Mouse (Mus musculus) olfactory bulb, adult 2 months (tissue): Measurements from ENCODE around the gene Nectin2. TPM values are rescaled to one million over a fixed set of nuclear protein-coding genes. Genes with fewer than 3 reads are reported as not detected.
A peak's percentile ranks its signal among the peaks of the same experiment; 100 is the strongest.

Source experiments
- H3K27ac ChIP-seq: fragments of 200-500 bp; 2 replicates; pipeline ENCODE4 v1.5.1; 2012; ENCODE audit warnings: low read depth, low read length; ENCODE audit not compliant: insufficient read depth
- H3K4me1 ChIP-seq: fragments of 200-500 bp; 2 replicates; pipeline ENCODE4 v1.6.1; 2012; ENCODE audit warnings: low read length; ENCODE audit not compliant: control insufficient read depth, insufficient read depth
- H3K4me3 ChIP-seq: fragments of 200-500 bp; 2 replicates; pipeline ENCODE4 v1.5.1; 2012; ENCODE audit warnings: mild to moderate bottlenecking, low read depth, low read length, moderate library complexity; ENCODE audit not compliant: insufficient read depth
- CTCF ChIP-seq: fragments of 200-500 bp; IDR thresholded peaks from 2 replicates; pipeline ENCODE4 v1.5.1; 2012; ENCODE audit warnings: low read depth, mild to moderate bottlenecking, low read length, moderate library complexity; ENCODE audit not compliant: insufficient read depth
- POLR2A ChIP-seq: fragments of 200-500 bp; IDR thresholded peaks from 2 replicates; pipeline ENCODE4 v1.6.1; 2012; ENCODE audit warnings: mild to moderate bottlenecking, low read depth, low read length, moderate library complexity; ENCODE audit not compliant: insufficient read depth
- WGBS: fragments of 180-500 bp; shearing (Covaris S2); methylation state at CpG from one replicate; pipeline ENCODE4 v1.1.7; 2018; 5-methylcytosine and 5-hydroxymethylcytosine counted together
- polyA plus RNA-seq: library from polyadenylated mRNA; stranded (reverse); fragments of >200 nt; gene quantifications from 2 replicates; pipeline ENCODE4 v1.2.4, GENCODE M21; 2012; ENCODE audit warnings: low replicate concordance; ENCODE audit not compliant: missing spikeins, insufficient read depth, insufficient read length

Nectin2 gene
- polyA plus RNA-seq, 1 experiment, result not detected

DNA sequence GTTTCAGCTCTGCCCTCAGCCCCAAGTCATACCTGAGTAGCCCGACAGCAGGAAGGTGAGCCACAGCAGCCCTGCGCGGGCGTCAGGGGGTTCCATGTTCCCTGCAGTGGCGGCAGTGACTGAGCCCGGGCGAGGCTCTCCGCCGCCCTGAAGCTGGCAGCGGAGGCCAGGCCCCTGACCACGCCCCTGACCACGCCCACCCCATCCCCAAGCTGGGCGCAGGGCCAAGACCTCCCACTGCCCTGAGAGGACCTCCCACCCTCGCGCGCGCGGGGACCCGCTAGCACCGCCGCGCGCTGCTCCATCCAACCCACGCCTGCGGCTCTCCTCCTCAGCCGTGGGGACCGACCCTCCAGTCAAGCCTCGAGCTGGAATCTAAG, 20.1 kb upstream of the Nectin2 start:
- TF ChIP-seq CTCF (no peak), POLR2A (no peak)
- under 1% methylated on average over 28 of the region's 28 CpGs for WGBS
- peak overlapping the region; percentile 35 for H3K4me3 ChIP-seq
- H3K4me1 ChIP-seq, result peaks cover 16% of the 10 kb centered on the region
- no peak overlapping the region for H3K27ac ChIP-seq

DNA sequence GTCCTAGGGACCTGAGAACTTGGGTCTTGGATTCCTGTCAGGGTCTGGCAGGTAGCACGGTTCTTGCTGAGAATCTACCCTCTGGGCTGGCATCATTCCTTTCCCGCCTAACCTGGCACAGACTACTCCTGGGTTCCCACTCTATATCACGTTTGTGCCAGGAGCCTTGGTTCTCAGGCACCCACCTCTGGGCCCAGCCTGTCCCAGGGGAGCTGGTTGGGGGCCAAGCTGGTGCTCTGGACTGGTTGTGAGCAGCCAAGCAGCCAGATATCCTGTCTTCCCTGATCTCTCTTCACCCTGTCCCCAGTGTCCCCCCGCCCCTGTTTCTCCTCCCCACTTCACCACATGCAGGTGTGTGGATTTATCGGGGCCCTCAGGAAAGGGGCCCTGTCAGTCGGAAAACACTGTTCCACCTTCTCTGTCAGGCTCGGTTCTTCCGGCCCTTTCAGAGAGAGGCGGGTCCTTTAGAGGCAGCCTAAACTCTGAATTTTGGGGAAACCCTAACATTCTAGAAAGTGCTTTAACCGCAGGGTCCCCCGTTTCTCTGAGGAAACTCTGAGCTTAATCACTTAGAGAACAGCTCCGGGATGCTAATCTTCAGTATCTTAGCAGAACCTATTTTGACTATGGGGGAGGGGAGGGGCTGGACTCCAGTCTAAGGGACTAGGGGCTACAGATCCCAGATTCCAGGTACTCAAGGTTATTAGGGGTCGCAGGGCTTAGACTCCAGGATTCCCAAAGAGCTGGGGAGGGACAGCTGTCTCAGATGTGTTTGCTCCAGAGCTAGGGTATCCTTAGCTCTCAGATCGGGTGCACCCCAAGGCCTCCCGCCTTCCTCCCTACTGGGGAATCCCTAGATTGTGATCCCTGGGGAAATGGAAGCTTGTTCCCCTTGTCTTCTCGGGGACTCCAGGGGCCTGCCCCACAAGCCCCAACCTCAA, 19.4 kb upstream of the Nectin2 start:
- Histone ChIP-seq H3K27ac (no peak overlapping the region), H3K4me3 (peak overlapping the region; percentile 35), H3K4me1 (peaks cover 16% of the 10 kb centered on the region)
- no peak for TF ChIP-seq CTCF
- TF ChIP-seq POLR2A, result no peak
- WGBS, result 14% methylated on average over 16 of the region's 16 CpGs

DNA sequence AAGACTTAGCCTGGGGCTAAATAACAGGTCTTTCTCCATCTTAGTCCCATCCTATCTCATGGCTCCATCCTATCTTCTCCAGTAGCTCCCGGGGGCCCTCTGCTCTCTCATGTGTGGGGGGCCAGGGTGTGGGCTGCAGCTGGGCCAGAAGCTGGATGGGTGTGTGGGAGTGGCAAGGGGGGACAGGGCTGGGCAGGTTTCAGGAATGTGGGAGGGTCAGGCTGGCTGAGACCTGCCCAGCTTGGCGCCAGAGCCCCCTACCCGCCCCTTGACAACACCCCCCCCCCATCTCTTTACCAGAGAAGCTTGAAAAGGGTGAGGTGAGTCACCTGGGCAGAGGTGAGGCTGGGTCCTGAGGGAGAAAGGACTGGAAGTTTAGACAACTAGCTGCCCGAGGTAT, 18.7 kb upstream of the Nectin2 start:
- no peak for TF ChIP-seq POLR2A
- TF ChIP-seq CTCF, result no peak
- Histone ChIP-seq H3K4me3 (no peak overlapping the region), H3K4me1 (peaks cover 16% of the 10 kb centered on the region), H3K27ac (no peak overlapping the region)
- WGBS, result 49% methylated on average over 4 of the region's 4 CpGs

DNA sequence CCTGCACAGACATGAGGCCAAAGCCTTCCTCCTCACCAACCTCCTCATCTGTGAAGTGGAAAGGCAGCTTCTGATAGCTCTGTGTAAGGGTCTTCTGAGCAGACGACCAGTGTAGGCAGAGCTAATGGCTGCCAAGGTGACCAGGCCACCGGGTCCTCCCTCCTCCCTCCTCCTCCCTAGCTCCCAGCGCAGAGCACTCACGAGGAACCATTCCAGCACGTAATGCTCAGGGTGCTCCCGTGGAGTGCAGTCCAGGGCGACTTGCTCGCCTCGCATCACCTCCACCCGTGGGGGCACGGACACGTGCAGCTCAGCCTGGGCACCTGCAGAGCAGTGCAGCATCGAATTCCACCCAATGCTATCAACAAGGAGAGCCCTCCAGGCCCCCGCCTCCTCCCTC, 18.0 kb upstream of the Nectin2 start:
- H3K4me1 ChIP-seq, result peaks cover 16% of the 10 kb centered on the region
- WGBS, result 74% methylated on average over 14 of the region's 14 CpGs
- no peak overlapping the region for H3K4me3 ChIP-seq
- no peak overlapping the region for H3K27ac ChIP-seq
- TF ChIP-seq CTCF (no peak), POLR2A (no peak)

DNA sequence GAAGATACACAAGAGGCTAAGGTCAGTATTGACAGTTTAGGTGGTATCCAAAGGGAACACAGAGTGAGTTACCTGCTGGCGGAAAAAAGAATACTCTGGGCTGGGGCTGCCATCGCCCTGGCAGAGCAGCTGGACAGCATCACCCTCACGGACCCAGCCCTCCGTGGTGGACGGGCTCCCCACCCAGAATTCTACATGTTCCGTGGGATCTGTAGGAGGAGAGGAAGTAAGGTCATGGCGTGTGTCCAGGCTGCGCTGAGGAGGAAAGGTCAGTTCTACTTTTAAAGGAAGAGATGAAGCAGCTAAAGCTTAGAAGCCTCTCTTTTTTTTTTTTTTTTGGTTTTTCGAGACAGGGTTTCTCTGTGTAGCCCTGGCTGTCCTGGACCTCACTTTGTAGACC, 14.3 kb upstream of the Nectin2 start:
- Histone ChIP-seq H3K4me1 (0 out of 2 replicates have a peak, but pooled peaks cover 5% of the 10 kb centered on the region), H3K27ac (no peak overlapping the region), H3K4me3 (no peak overlapping the region)
- WGBS, result 83% methylated on average over 9 of the region's 9 CpGs
- TF ChIP-seq POLR2A (no peak), CTCF (no peak)

DNA sequence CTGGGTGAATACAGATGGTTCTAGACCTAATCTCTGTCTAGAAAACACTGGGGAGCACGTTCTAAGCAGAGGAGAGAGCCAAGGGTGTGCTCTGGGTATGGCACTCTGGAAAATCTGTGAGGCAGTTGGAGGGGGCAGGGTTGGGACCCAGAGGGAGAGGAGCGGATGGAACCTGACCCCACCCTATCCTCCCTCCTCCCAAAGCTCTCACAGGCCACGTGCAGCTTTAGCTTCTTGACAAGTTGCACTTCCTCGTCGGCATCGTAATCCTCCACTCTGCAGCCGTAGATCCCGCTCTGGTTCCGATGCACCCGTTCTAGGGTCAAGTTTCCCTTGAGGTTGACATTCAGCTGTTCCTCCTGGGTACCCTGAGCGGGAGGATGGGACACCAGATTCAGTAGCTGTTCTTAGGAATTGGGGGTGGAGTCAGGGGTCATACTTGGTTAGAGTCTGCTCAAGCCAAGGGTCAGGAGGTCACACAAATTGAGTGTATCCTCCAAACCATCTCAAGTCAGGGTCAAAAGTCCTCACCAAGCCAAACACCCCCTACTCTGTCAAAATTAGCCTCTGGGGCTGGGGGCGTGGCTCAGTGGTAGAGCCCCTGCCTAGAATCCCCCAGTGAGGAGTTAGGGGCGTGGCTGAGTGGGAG, 13.7 kb upstream of the Nectin2 start:
- Histone ChIP-seq H3K27ac (no peak overlapping the region), H3K4me3 (no peak overlapping the region), H3K4me1 (no peaks in the 10 kb centered on the region)
- 83% methylated on average over 13 of the region's 13 CpGs for WGBS
- TF ChIP-seq CTCF (no peak), POLR2A (no peak)

DNA sequence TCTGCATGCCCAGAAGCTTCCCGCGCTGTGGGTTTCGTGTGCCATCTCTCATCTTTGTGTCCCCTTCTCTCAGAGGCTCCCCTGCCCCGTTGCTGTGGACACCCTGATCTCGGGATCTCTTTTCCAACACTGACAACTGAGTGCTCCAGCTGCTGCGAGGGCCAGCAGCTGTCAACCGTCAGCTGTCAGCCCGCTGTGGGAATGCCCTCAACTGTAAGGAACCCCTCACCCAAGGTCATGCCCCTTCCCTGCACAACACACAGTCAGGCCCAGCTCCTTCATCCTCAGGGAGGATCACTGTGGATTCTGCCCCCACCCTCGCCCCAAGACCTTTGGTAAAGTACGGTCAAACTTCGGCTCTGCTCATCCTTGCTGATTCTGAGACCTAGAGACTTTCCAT, 12.0 kb upstream of the Nectin2 start:
- Histone ChIP-seq H3K4me1 (no peaks in the 10 kb centered on the region), H3K4me3 (no peak overlapping the region), H3K27ac (no peak overlapping the region)
- TF ChIP-seq POLR2A, result no peak
- TF ChIP-seq CTCF, result no peak
- WGBS, result 91% methylated on average over 11 of the region's 11 CpGs

DNA sequence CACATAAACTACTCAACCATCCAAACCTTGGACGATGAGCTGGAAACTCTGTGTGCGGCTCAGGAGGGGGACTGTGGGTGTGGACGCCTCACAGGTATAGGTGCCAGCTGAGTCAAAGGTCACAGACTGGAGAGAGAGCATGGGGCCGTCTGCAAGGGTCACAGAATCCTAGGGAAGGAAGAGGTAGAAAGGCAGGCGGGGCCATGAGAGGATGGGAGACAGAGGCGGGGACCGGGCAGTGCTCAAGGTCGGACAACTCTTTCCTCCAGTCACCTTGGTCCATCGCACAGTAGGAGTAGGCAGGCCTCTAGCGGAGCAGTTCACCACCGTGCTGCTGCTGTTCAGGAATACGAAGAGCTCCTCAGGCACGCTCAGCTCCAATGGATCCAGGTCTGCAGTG, 9.7 kb upstream of the Nectin2 start:
- 90% methylated on average over 13 of the region's 13 CpGs for WGBS
- Histone ChIP-seq H3K4me3 (no peak overlapping the region), H3K27ac (no peak overlapping the region), H3K4me1 (peaks cover 3% of the 10 kb centered on the region; the same call in 1 of the 2 replicates)
- TF ChIP-seq CTCF (no peak), POLR2A (no peak)

DNA sequence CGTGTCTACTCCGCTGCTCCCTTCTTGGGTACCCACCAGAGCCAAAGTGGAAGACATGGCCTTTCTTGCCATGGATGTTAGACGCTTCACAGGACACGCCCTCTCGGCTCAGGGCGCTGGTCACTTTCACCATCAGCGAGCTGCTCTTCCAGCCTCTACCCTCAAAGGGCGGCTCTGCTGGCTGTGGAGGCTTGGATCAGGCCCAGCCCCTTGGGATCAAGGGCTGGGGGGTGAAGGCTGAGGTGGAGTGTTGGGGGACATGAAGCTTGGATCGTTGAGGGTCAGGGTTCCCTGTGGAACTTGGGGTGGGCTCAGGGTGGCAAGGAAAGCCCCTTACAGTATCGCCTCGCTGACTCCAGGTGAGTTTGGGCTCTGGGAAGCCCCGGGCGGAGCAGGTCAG, 8.3 kb upstream of the Nectin2 start:
- H3K4me3 ChIP-seq, result no peak overlapping the region
- 92% methylated on average over 13 of the region's 13 CpGs for WGBS
- peaks cover 3% of the 10 kb centered on the region; the same call in 1 of the 2 replicates for H3K4me1 ChIP-seq
- TF ChIP-seq POLR2A (no peak), CTCF (no peak)
- no peak overlapping the region for H3K27ac ChIP-seq
